Mouse (Mus musculus) liver, embryonic 14.5 days (tissue): ENCODE data around the gene Abt1.

Experiments used
- CTCF ChIP-seq: IDR thresholded peaks from 2 replicates; pipeline ENCODE4 v1.5.1; 2016; ENCODE audit warnings: antibody characterized with exemption, low read depth, control low read depth
- EP300 ChIP-seq: IDR thresholded peaks from 2 replicates; pipeline ENCODE4 v1.6.1; 2016; ENCODE audit warnings: antibody characterized with exemption, low read depth

- no peak for TF ChIP-seq CTCF
- TF ChIP-seq EP300 = no peak
These were observed 10.8 kb downstream of the Abt1 start for GRCm38 (mm10) chr13:23412630-23413521.
